14 mouse cellular contexts compared by ENCODE assay signal in the genomic region with DNA sequence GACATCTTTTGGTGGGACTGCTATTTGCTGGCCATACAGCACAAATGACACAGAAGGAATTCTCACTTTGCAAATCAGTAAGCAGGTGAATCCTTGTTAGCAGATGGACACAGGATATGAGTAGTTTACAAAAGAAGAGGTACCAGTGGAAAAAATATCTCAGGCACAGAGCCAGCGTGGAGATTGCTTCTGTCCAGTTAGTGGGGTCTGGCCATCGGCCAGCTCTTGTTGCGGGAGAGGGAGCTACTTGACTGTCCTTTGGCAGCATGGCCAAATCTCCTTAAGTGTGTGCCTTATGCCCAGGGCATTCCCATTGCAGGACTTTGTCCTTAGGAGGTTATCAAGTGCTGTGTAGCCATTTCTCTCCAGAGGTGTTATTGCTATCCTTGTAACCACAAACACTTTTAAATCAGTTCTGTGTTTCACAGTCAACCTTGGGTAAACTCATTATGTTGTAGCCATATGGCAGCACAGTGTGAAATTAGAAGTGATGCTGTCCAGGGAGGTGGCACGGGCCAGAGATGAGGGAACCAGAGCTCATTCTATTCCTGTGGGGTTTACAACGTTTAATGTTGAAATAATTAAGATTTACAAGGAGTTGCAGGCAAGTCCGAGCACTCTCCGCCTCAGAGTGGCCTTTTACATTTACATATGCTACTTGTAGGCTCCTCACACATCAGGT. TPM values are rescaled to one million over a fixed set of nuclear protein-coding genes. Genes with fewer than 3 reads are reported as not detected.
DNase-seq lines count a peak whose midpoint lies in the region.
"Had no signal": no experiment of that assay in that cellular context is flagged by ENCODE, and none has a peak within 500 bp of the region (broad histone marks: within the 10 kb centered on the region; RNA-seq: fewer than 3 reads in every experiment).

No protein-coding gene starts in this region.

- H3K4me1 ChIP-seq in heart, embryonic 10.5 days, result peaks cover 4% of the 10 kb centered on the region; the same call in 1 of the 2 replicates

- H3K4me3 ChIP-seq in heart, embryonic 10.5 days, result no peak overlapping the region
- H3K4me3 ChIP-seq: forebrain, embryonic 13.5 days; heart, embryonic 15.5 days had no signal

- 63% methylated on average over 7 of the region's 7 CpGs for WGBS in heart, embryonic 10.5 days

- peak; percentile 88 for DNase-seq in heart, adult 11 months
- no peak for DNase-seq in heart, embryonic 10.5 days (ENCODE audit: low spot score)
- peak; percentile 30 for DNase-seq in lung, postnatal 10 days
- no peak for DNase-seq in lung, adult 18-20 months
- peak; percentile 97 for DNase-seq in cerebellum, adult 11-12 months
- DNase-seq in kidney, postnatal 14 days, result peak; percentile 65
- DNase-seq in heart, postnatal 14 days, result no peak
- no peak for DNase-seq in spleen, postnatal 4 days (ENCODE audit: low spot score in 2 of 2)
- DNase-seq: gastrocnemius, postnatal 25 days; right cerebral cortex, postnatal 25 days; thymus, postnatal 25 days had no signal

- no peaks in the 10 kb centered on the region for H3K27me3 ChIP-seq in heart, embryonic 10.5 days (ENCODE audit: insufficient read depth, poor library complexity, severe bottlenecking)
- H3K27me3 ChIP-seq: forebrain, embryonic 13.5 days; heart, embryonic 15.5 days had no signal

- no peaks in the 10 kb centered on the region for H3K9me3 ChIP-seq in heart, embryonic 10.5 days
- H3K9me3 ChIP-seq: forebrain, embryonic 13.5 days; G1E; heart, embryonic 15.5 days had no signal

- H3K27ac ChIP-seq in heart, embryonic 10.5 days, result no peak overlapping the region
- H3K27ac ChIP-seq: forebrain, embryonic 13.5 days; heart, embryonic 15.5 days had no signal

- peaks cover 4% of the 10 kb centered on the region; the same call in 1 of the 2 replicates for H3K36me3 ChIP-seq in heart, embryonic 10.5 days
- H3K36me3 ChIP-seq: heart, embryonic 15.5 days had no signal

- intact Hi-C loops in heart, postnatal 14 days (cut with DNase I), result no loop called here

RNA-seq across cellular contexts. Expression of a gene that starts 17.7 kb away (rescaled TPM):
- 9.5 and 11.6 TPM in 2 replicates for polyA plus RNA-seq in heart, embryonic 10.5 days (2016; fragmentation: Nextera tagmentation; extraction: Ambion mirVana)
- total RNA-seq in heart, postnatal 14 days (2021), result 10 to 100 TPM; 18.6 to 21.1 TPM

RNA-seq across cellular contexts. Expression of a gene that starts 46.0 kb away (rescaled TPM):
- 8.3 and 10.3 TPM in 2 replicates for polyA plus RNA-seq in heart, embryonic 10.5 days (2016; fragmentation: Nextera tagmentation; extraction: Ambion mirVana)
- total RNA-seq in heart, postnatal 14 days (2021), result 10 to 100 TPM; 32.8 to 39.2 TPM

Comparison
In these comparisons a context has a peak if more than half of its experiments do, and no peak if none do; other contexts are left out.
1. DNase-seq: peak in heart, adult 11 months (single experiment), lung, postnatal 10 days (single experiment), cerebellum, adult 11-12 months (single experiment) and kidney, postnatal 14 days (single experiment); none in heart, embryonic 10.5 days (single experiment), lung, adult 18-20 months (0 of 2), heart, postnatal 14 days (0 of 2) and spleen, postnatal 4 days (0 of 2).